Mouse (Mus musculus): ENCODE data around the gene Neurod1. TPM values are rescaled to one million over a fixed set of nuclear protein-coding genes. Genes with fewer than 3 reads are reported as not detected.

The Neurod1 gene
- polyA plus RNA-seq, 1 experiment from 2014 or later, result not detected

- DNase-seq (no peak), ATAC-seq (no peak)
- TF ChIP-seq CTCF (IDR thresholded peaks at IDR 0.05; ENCODE audit: low read depth) (no peak), EP300 (IDR thresholded peaks at IDR 0.05; ENCODE audit: low read depth) (no peak)
- Histone ChIP-seq H3K36me3 (replicated peaks; ENCODE audit: insufficient read depth, low read length) (no peaks in the 10 kb centered on the region), H3K27ac (ENCODE audit: low read depth) (no peak overlapping the region), H3K4me2 (ENCODE audit: low read depth, low read length) (no peak overlapping the region), H3K4me3 (ENCODE audit: low read depth, low read length) (no peak overlapping the region), H3K9me3 (ENCODE audit: low read length) (no peaks in the 10 kb centered on the region), H3K9ac (replicated peaks) (no peak overlapping the region), H3K4me1 (ENCODE audit: insufficient read depth) (no peaks in the 10 kb centered on the region), H3K27me3 (ENCODE audit: insufficient read depth, low read length) (no peaks in the 10 kb centered on the region)
- 74% methylated on average over 3 of the region's 3 CpGs for WGBS (ENCODE audit: insufficient replicate concordance)
These were observed 12.5 kb downstream of the Neurod1 start for GRCm38 (mm10) chr2:79443861-79444620.

DNA sequence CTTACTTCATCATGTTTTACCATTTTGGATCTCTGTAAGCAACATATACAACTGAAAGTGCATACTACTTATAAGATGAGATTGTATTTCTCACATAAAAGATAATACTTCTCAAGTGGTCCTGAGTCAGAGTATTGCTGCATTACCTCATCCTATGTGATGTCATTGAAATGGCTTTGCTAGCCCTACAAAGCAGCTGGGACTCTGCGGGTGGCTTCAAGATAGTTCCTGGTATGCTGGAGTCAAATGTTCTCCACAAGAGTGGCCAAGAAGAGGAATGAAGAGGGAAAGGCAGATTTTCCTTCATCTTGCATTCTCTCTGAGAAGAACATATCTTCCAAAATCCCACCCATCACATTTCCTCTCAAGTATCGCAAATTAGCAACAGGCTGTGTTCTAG is 13.2 kb downstream of the Neurod1 start:
- DNase-seq (no peak), ATAC-seq (no peak)
- Histone ChIP-seq H3K9me3 (ENCODE audit: low read length) (no peaks in the 10 kb centered on the region), H3K4me2 (ENCODE audit: low read depth, low read length) (no peak overlapping the region), H3K36me3 (replicated peaks; ENCODE audit: insufficient read depth, low read length) (no peaks in the 10 kb centered on the region), H3K4me1 (ENCODE audit: insufficient read depth) (no peaks in the 10 kb centered on the region), H3K27ac (ENCODE audit: low read depth) (no peak overlapping the region), H3K9ac (replicated peaks) (no peak overlapping the region), H3K4me3 (ENCODE audit: low read depth, low read length) (no peak overlapping the region), H3K27me3 (ENCODE audit: insufficient read depth, low read length) (no peaks in the 10 kb centered on the region)
- 85% methylated on average over 2 of the region's 2 CpGs for WGBS (ENCODE audit: insufficient replicate concordance)
- TF ChIP-seq EP300 (IDR thresholded peaks at IDR 0.05; ENCODE audit: low read depth) (no peak), CTCF (IDR thresholded peaks at IDR 0.05; ENCODE audit: low read depth) (no peak)

GRCm38 (mm10) chr2:79442906-79443305 is 13.6 kb downstream of the Neurod1 start:
- TF ChIP-seq EP300 (IDR thresholded peaks at IDR 0.05; ENCODE audit: low read depth), result no peak
- TF ChIP-seq CTCF (IDR thresholded peaks at IDR 0.05; ENCODE audit: low read depth), result no peak
- Histone ChIP-seq H3K27me3 (ENCODE audit: insufficient read depth, low read length) (no peaks in the 10 kb centered on the region), H3K27ac (ENCODE audit: low read depth) (no peak overlapping the region), H3K4me2 (ENCODE audit: low read depth, low read length) (no peak overlapping the region), H3K9me3 (ENCODE audit: low read length) (no peaks in the 10 kb centered on the region), H3K9ac (replicated peaks) (no peak overlapping the region), H3K4me1 (ENCODE audit: insufficient read depth) (no peaks in the 10 kb centered on the region), H3K36me3 (replicated peaks; ENCODE audit: insufficient read depth, low read length) (no peaks in the 10 kb centered on the region), H3K4me3 (ENCODE audit: low read depth, low read length) (no peak overlapping the region)
- ATAC-seq (no peak), DNase-seq (no peak)
- 76% methylated on average over 6 of the region's 6 CpGs for WGBS (ENCODE audit: insufficient replicate concordance)

- no peak overlapping the region for H3K9ac ChIP-seq (replicated peaks)
- H3K27me3 ChIP-seq (ENCODE audit: insufficient read depth, low read length), result no peaks in the 10 kb centered on the region
- no peak for TF ChIP-seq CTCF (IDR thresholded peaks at IDR 0.05; ENCODE audit: low read depth)
- TF ChIP-seq EP300 (IDR thresholded peaks at IDR 0.05; ENCODE audit: low read depth), result no peak
- ATAC-seq (no peak), DNase-seq (no peak)
- no peak overlapping the region for H3K4me3 ChIP-seq (ENCODE audit: low read depth, low read length)
- H3K36me3 ChIP-seq (replicated peaks; ENCODE audit: insufficient read depth, low read length), result no peaks in the 10 kb centered on the region
- no peaks in the 10 kb centered on the region for H3K9me3 ChIP-seq (ENCODE audit: low read length)
- 81% methylated on average over 2 of the region's 2 CpGs for WGBS (ENCODE audit: insufficient replicate concordance)
- no peak overlapping the region for H3K4me2 ChIP-seq (ENCODE audit: low read depth, low read length)
- no peak overlapping the region for H3K27ac ChIP-seq (ENCODE audit: low read depth)
- H3K4me1 ChIP-seq (ENCODE audit: insufficient read depth), result no peaks in the 10 kb centered on the region
These were observed 14.3 kb downstream of the Neurod1 start for GRCm38 (mm10) chr2:79442227-79442626.

DNA sequence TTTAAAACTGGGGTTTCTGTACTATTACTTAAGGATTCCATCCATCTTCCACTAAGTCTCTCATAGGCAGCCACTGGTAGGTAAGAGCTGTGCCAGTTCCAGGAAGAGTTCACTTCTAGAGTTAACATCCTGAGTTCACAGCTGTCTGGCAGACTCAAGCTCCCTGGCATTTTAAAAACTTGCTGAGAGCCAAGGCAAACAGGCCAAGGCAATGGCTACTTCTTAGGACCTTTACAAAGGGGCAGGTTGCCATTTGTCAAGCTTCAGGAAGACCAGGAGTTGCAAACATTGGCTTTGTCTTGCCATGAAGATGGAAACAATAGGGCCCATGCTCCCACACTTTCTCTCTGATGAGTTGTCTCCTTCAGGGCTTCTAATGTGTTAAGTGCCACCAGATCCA is 26.5 kb downstream of the Neurod1 start:
- H3K4me1 ChIP-seq (ENCODE audit: insufficient read depth), result peaks cover 11% of the 10 kb centered on the region
- no peak for ATAC-seq
- H3K9me3 ChIP-seq (ENCODE audit: low read length), result no peaks in the 10 kb centered on the region

DNA sequence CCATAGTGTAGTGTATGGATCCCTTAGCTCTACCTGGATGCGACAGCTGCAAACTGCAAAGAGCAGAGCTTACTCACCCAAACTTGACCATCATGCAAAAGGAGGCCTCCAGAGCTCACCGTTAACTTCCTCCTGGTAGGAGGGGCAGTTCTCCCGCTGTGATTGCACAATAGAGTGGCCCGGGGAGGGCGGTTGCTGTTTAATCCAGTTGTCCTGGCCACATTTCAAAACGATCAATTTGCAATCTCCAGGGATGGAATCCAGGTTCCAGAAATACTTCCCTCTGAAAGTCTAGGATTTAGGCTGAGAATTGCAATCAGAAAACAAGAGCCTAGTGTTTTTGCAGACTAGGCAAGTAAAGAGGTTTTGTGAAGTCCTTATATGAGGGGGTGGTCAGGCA is 26.9 kb downstream of the Neurod1 start:
- H3K4me3 ChIP-seq (ENCODE audit: low read depth, low read length), result no peak overlapping the region
- H3K4me1 ChIP-seq (ENCODE audit: insufficient read depth), result peaks cover 11% of the 10 kb centered on the region
- TF ChIP-seq CTCF (IDR thresholded peaks at IDR 0.05; ENCODE audit: low read depth) (no peak), EP300 (IDR thresholded peaks at IDR 0.05; ENCODE audit: low read depth) (no peak)
- peak; percentile 64 for DNase-seq
- no peaks in the 10 kb centered on the region for H3K27me3 ChIP-seq (ENCODE audit: insufficient read depth, low read length)
- H3K4me2 ChIP-seq (ENCODE audit: low read depth, low read length), result peak overlapping the region; percentile 2; the same call in 1 of the 2 replicates
- no peaks in the 10 kb centered on the region for H3K36me3 ChIP-seq (replicated peaks; ENCODE audit: insufficient read depth, low read length)
- no peak overlapping the region for H3K27ac ChIP-seq (ENCODE audit: low read depth)
- no peak overlapping the region for H3K9ac ChIP-seq (replicated peaks)
- WGBS (ENCODE audit: insufficient replicate concordance), result 6% methylated on average over 6 of the region's 6 CpGs
- no peaks in the 10 kb centered on the region for H3K9me3 ChIP-seq (ENCODE audit: low read length)
- ATAC-seq, result peak; percentile 54; the same call in 1 of the 2 replicates

More for the DNA sequence above, 26.5 kb downstream of the Neurod1 start:
- H3K27me3 ChIP-seq (ENCODE audit: insufficient read depth, low read length), result no peaks in the 10 kb centered on the region
- no peak for DNase-seq
- no peak overlapping the region for H3K9ac ChIP-seq (replicated peaks)
- TF ChIP-seq CTCF (IDR thresholded peaks at IDR 0.05; ENCODE audit: low read depth), result no peak
- no peak for TF ChIP-seq EP300 (IDR thresholded peaks at IDR 0.05; ENCODE audit: low read depth)
- H3K36me3 ChIP-seq (replicated peaks; ENCODE audit: insufficient read depth, low read length), result no peaks in the 10 kb centered on the region
- H3K27ac ChIP-seq (ENCODE audit: low read depth), result no peak overlapping the region
- no peak overlapping the region for H3K4me3 ChIP-seq (ENCODE audit: low read depth, low read length)
- H3K4me2 ChIP-seq (ENCODE audit: low read depth, low read length), result no peak overlapping the region
